Mouse (Mus musculus): ENCODE data around the gene Zranb3. TPM values are rescaled to one million over a fixed set of nuclear protein-coding genes. Genes with fewer than 3 reads are reported as not detected.

Zranb3 gene
- polyA plus RNA-seq, 1 experiment, result 1.1 TPM

- Histone ChIP-seq H3K4me3 (replicated peaks; ENCODE audit: extremely low read depth, low read depth, low read length) (no peak overlapping the region), H3K4me1 (ENCODE audit: control insufficient read depth, insufficient read depth, low read length) (peaks cover 8% of the 10 kb centered on the region)
- 53% methylated on average over 3 of the region's 3 CpGs for WGBS
- TF ChIP-seq CTCF (IDR thresholded peaks at IDR 0.05; ENCODE audit: insufficient read depth, low read length) (no peak), POLR2A (IDR thresholded peaks at IDR 0.05; ENCODE audit: borderline replicate concordance, extremely low read depth, low read depth, low read length) (no peak)
- DNase-seq, result no peak
Measured at GRCm38 (mm10) chr1:127982268-127982667, 120.6 kb downstream of the Zranb3 start.

GRCm38 (mm10) chr1:127980911-127981559 is 121.8 kb downstream of the Zranb3 start:
- Histone ChIP-seq H3K4me3 (replicated peaks; ENCODE audit: extremely low read depth, low read depth, low read length) (no peak overlapping the region), H3K4me1 (ENCODE audit: control insufficient read depth, insufficient read depth, low read length) (peaks cover 9% of the 10 kb centered on the region)
- no peak for DNase-seq
- TF ChIP-seq CTCF (IDR thresholded peaks at IDR 0.05; ENCODE audit: insufficient read depth, low read length) (no peak), POLR2A (IDR thresholded peaks at IDR 0.05; ENCODE audit: borderline replicate concordance, extremely low read depth, low read depth, low read length) (no peak)
- WGBS, result 66% methylated on average over 2 of the region's 2 CpGs

GRCm38 (mm10) chr1:127978125-127978524 is 124.7 kb downstream of the Zranb3 start:
- peaks cover 11% of the 10 kb centered on the region for H3K4me1 ChIP-seq (ENCODE audit: control insufficient read depth, insufficient read depth, low read length)
- no peak for DNase-seq
- no peak overlapping the region for H3K4me3 ChIP-seq (replicated peaks; ENCODE audit: extremely low read depth, low read depth, low read length)
- 40% methylated on average over 1 of the region's 1 CpGs for WGBS
- TF ChIP-seq POLR2A (IDR thresholded peaks at IDR 0.05; ENCODE audit: borderline replicate concordance, extremely low read depth, low read depth, low read length) (no peak), CTCF (IDR thresholded peaks at IDR 0.05; ENCODE audit: insufficient read depth, low read length) (no peak)

- DNase-seq, result no peak
- WGBS, result 83% methylated on average over 6 of the region's 6 CpGs
- no peak overlapping the region for H3K4me3 ChIP-seq (replicated peaks; ENCODE audit: extremely low read depth, low read depth, low read length)
- no peak for TF ChIP-seq POLR2A (IDR thresholded peaks at IDR 0.05; ENCODE audit: borderline replicate concordance, extremely low read depth, low read depth, low read length)
- no peak for TF ChIP-seq CTCF (IDR thresholded peaks at IDR 0.05; ENCODE audit: insufficient read depth, low read length)
- H3K4me1 ChIP-seq (ENCODE audit: control insufficient read depth, insufficient read depth, low read length), result peaks cover 2% of the 10 kb centered on the region; the same call in 1 of the 2 replicates
Measured at GRCm38 (mm10) chr1:127976106-127976505, 126.7 kb downstream of the Zranb3 start.

GRCm38 (mm10) chr1:127975676-127976075 is 127.2 kb downstream of the Zranb3 start:
- Histone ChIP-seq H3K4me1 (ENCODE audit: control insufficient read depth, insufficient read depth, low read length) (peaks cover 2% of the 10 kb centered on the region; the same call in 1 of the 2 replicates), H3K4me3 (replicated peaks; ENCODE audit: extremely low read depth, low read depth, low read length) (no peak overlapping the region)
- 19% methylated on average over 2 of the region's 2 CpGs for WGBS
- TF ChIP-seq POLR2A (IDR thresholded peaks at IDR 0.05; ENCODE audit: borderline replicate concordance, extremely low read depth, low read depth, low read length), result no peak
- TF ChIP-seq CTCF (IDR thresholded peaks at IDR 0.05; ENCODE audit: insufficient read depth, low read length), result no peak
- DNase-seq, result no peak

GRCm38 (mm10) chr1:127974082-127974481 is 128.8 kb downstream of the Zranb3 start:
- DNase-seq, result no peak
- no peak overlapping the region for H3K4me3 ChIP-seq (replicated peaks; ENCODE audit: extremely low read depth, low read depth, low read length)
- TF ChIP-seq CTCF (IDR thresholded peaks at IDR 0.05; ENCODE audit: insufficient read depth, low read length) (no peak), POLR2A (IDR thresholded peaks at IDR 0.05; ENCODE audit: borderline replicate concordance, extremely low read depth, low read depth, low read length) (no peak)
- peaks cover 2% of the 10 kb centered on the region; the same call in 1 of the 2 replicates for H3K4me1 ChIP-seq (ENCODE audit: control insufficient read depth, insufficient read depth, low read length)
- 91% methylated on average over 4 of the region's 4 CpGs for whole genome bisulfite sequencing

GRCm38 (mm10) chr1:127970870-127971269 is 132.0 kb downstream of the Zranb3 start:
- H3K4me1 ChIP-seq (ENCODE audit: control insufficient read depth, insufficient read depth, low read length), result peaks cover under 1% of the 10 kb centered on the region; the same call in 1 of the 2 replicates
- H3K4me3 ChIP-seq (replicated peaks; ENCODE audit: extremely low read depth, low read depth, low read length), result no peak overlapping the region
- no peak for DNase-seq
- 77% methylated on average over 4 of the region's 4 CpGs for WGBS
- no peak for TF ChIP-seq POLR2A (IDR thresholded peaks at IDR 0.05; ENCODE audit: borderline replicate concordance, extremely low read depth, low read depth, low read length)
- no peak for TF ChIP-seq CTCF (IDR thresholded peaks at IDR 0.05; ENCODE audit: insufficient read depth, low read length)

- Histone ChIP-seq H3K4me3 (replicated peaks; ENCODE audit: extremely low read depth, low read depth, low read length) (no peak overlapping the region), H3K4me1 (ENCODE audit: control insufficient read depth, insufficient read depth, low read length) (peaks cover 2% of the 10 kb centered on the region; the same call in 1 of the 2 replicates)
- no peak for DNase-seq
- TF ChIP-seq CTCF (IDR thresholded peaks at IDR 0.05; ENCODE audit: insufficient read depth, low read length) (no peak), POLR2A (IDR thresholded peaks at IDR 0.05; ENCODE audit: borderline replicate concordance, extremely low read depth, low read depth, low read length) (no peak)
- WGBS, result 75% methylated on average over 3 of the region's 3 CpGs
Measured at GRCm38 (mm10) chr1:127963326-127963725, 139.5 kb downstream of the Zranb3 start.

GRCm38 (mm10) chr1:127961140-127961539 is 141.7 kb downstream of the Zranb3 start:
- 97% methylated on average over 1 of the region's 1 CpGs for WGBS
- Histone ChIP-seq H3K4me1 (ENCODE audit: control insufficient read depth, insufficient read depth, low read length) (peaks cover 2% of the 10 kb centered on the region; the same call in 1 of the 2 replicates), H3K4me3 (replicated peaks; ENCODE audit: extremely low read depth, low read depth, low read length) (no peak overlapping the region)
- no peak for TF ChIP-seq POLR2A (IDR thresholded peaks at IDR 0.05; ENCODE audit: borderline replicate concordance, extremely low read depth, low read depth, low read length)
- DNase-seq, result no peak

- Histone ChIP-seq H3K4me1 (ENCODE audit: control insufficient read depth, insufficient read depth, low read length) (peaks cover 2% of the 10 kb centered on the region; the same call in 1 of the 2 replicates), H3K4me3 (replicated peaks; ENCODE audit: extremely low read depth, low read depth, low read length) (no peak overlapping the region)
- WGBS, result 40% methylated on average over 7 of the region's 7 CpGs
- no peak for DNase-seq
- TF ChIP-seq POLR2A (IDR thresholded peaks at IDR 0.05; ENCODE audit: borderline replicate concordance, extremely low read depth, low read depth, low read length) (no peak), CTCF (IDR thresholded peaks at IDR 0.05; ENCODE audit: insufficient read depth, low read length) (no peak)
Measured at GRCm38 (mm10) chr1:127959312-127959718, 143.5 kb downstream of the Zranb3 start.
